Mouse (Mus musculus) MEL (cell line): ENCODE results near the gene Isx. TPM values are rescaled to one million over a fixed set of nuclear protein-coding genes. Genes with fewer than 3 reads are reported as not detected.

Experiments used
- DNase-seq: peaks from one replicate; pipeline ENCODE4 v3.0.0; 2011; ENCODE audit warnings: low read depth, low spot score
- H3K27ac ChIP-seq: 2 replicates; pipeline ENCODE4 v1.5.1; 2012; ENCODE audit warnings: low read depth, mild to moderate bottlenecking, control low read depth, low read length, moderate library complexity; ENCODE audit not compliant: control insufficient read depth
- H3K27me3 ChIP-seq, 2 experiments: fragments of 150-350 bp in 1 of 2; sonication (generic) in 1 of 2; 2 replicates each; pipeline ENCODE4 v1.6.1; 2012; ENCODE audit warnings: low read length in 2 of 2, mild to moderate bottlenecking in 2 of 2, improper control_type of control experiment in 1 of 2, moderate library complexity in 1 of 2; ENCODE audit not compliant: insufficient read depth in 2 of 2, control insufficient read depth in 1 of 2
- H3K36me3 ChIP-seq, 2 experiments: 2 replicates each; pipeline ENCODE4 v1.6.1; 2012 to 2014; ENCODE audit warnings: low read length in 2 of 2, improper control_type of control experiment in 1 of 2, inconsistent platforms in 1 of 2, mild to moderate bottlenecking in 1 of 2; ENCODE audit not compliant: insufficient read depth in 2 of 2, control insufficient read depth in 1 of 2
- H3K4me1 ChIP-seq, 2 experiments: fragments of 150-350 bp in 1 of 2; sonication (generic) in 1 of 2; 2 replicates each; pipeline ENCODE4 v1.6.1; 2012; ENCODE audit warnings: low read length in 2 of 2, improper control_type of control experiment in 1 of 2, mild to moderate bottlenecking in 1 of 2; ENCODE audit not compliant: insufficient read depth in 2 of 2, control insufficient read depth in 1 of 2
- H3K4me3 ChIP-seq, 2 experiments: fragments of 150-350 bp in 1 of 2; sonication (generic) in 1 of 2; 2 replicates each; pipeline ENCODE4 v1.5.1; 2012; ENCODE audit warnings: low read depth in 2 of 2, low read length in 2 of 2, mild to moderate bottlenecking in 2 of 2, moderate library complexity in 2 of 2, control low read depth in 1 of 2, improper control_type of control experiment in 1 of 2; ENCODE audit not compliant: control insufficient read depth in 1 of 2, insufficient read depth in 1 of 2
- H3K79me2 ChIP-seq: 2 replicates; pipeline ENCODE4 v1.6.1; 2012; ENCODE audit warnings: mild to moderate bottlenecking, low read length, moderate library complexity; ENCODE audit not compliant: control insufficient read depth, poor library complexity, insufficient read depth
- H3K9ac ChIP-seq: 2 replicates; pipeline ENCODE4 v1.6.1; 2012; ENCODE audit warnings: low read depth, mild to moderate bottlenecking, control low read depth, low read length, moderate library complexity; ENCODE audit not compliant: control insufficient read depth, poor library complexity, severe bottlenecking
- H3K9me3 ChIP-seq: fragments of 150-350 bp; sonication (generic); replicated peaks from 2 replicates; pipeline ENCODE4 v1.6.1; 2012; ENCODE audit warnings: mild to moderate bottlenecking, low read length, improper control_type of control experiment, moderate library complexity; ENCODE audit not compliant: insufficient read depth
- CHD1 ChIP-seq: IDR thresholded peaks from 2 replicates; pipeline ENCODE4 v1.6.1; 2012; ENCODE audit warnings: low read depth, mild to moderate bottlenecking, inconsistent platforms, low read length, improper control_type of control experiment
- CHD2 ChIP-seq: IDR thresholded peaks from 2 replicates; pipeline ENCODE4 v1.6.1; 2011; ENCODE audit warnings: low read length, improper control_type of control experiment
- ELF1 ChIP-seq: IDR thresholded peaks from 2 replicates; pipeline ENCODE4 v1.6.1; 2014; ENCODE audit warnings: low read depth, mild to moderate bottlenecking, inconsistent platforms, low read length, improper control_type of control experiment, moderate library complexity
- ETS1 ChIP-seq: IDR thresholded peaks from 2 replicates; pipeline ENCODE4 v1.6.1; 2012; ENCODE audit warnings: low read depth, mild to moderate bottlenecking, inconsistent platforms, low read length, improper control_type of control experiment, moderate library complexity
- JUND ChIP-seq: IDR thresholded peaks from 2 replicates; pipeline ENCODE4 v1.6.1; 2011; ENCODE audit warnings: low read depth, mild to moderate bottlenecking, improper control_type of control experiment, low read length
- KAT2A ChIP-seq: conservative IDR thresholded peaks from 2 replicates; pipeline ENCODE4 v1.6.1; 2012; ENCODE audit warnings: low read depth, low read length, improper control_type of control experiment, inconsistent platforms
- MAX ChIP-seq: IDR thresholded peaks from 2 replicates; pipeline ENCODE4 v1.6.1; 2011; ENCODE audit warnings: low read length, improper control_type of control experiment
- MAZ ChIP-seq: IDR thresholded peaks from 2 replicates; pipeline ENCODE4 v1.6.1; 2012; ENCODE audit warnings: low read depth, mild to moderate bottlenecking, inconsistent platforms, low read length, improper control_type of control experiment
- MYB ChIP-seq: IDR thresholded peaks from 2 replicates; pipeline ENCODE4 v1.6.1; 2011; ENCODE audit warnings: mild to moderate bottlenecking, low read depth, low read length, improper control_type of control experiment
- MYC ChIP-seq: IDR thresholded peaks from 2 replicates; pipeline ENCODE4 v1.6.1; 2011; ENCODE audit warnings: low read depth, mild to moderate bottlenecking, low read length, improper control_type of control experiment, moderate library complexity
- POLR2AphosphoS2 ChIP-seq: IDR thresholded peaks from 2 replicates; pipeline ENCODE4 v1.6.1; 2011; ENCODE audit warnings: low read length, improper control_type of control experiment
- RAD21 ChIP-seq: IDR thresholded peaks from 2 replicates; pipeline ENCODE4 v1.6.1; 2011; ENCODE audit warnings: mild to moderate bottlenecking, low read depth, low read length, improper control_type of control experiment
- RCOR1 ChIP-seq: IDR thresholded peaks from 2 replicates; pipeline ENCODE4 v1.6.1; 2012; ENCODE audit warnings: low read depth, mild to moderate bottlenecking, inconsistent platforms, low read length, improper control_type of control experiment
- UBTF ChIP-seq: IDR thresholded peaks from 2 replicates; pipeline ENCODE4 v1.6.1; 2012; ENCODE audit warnings: low read depth, mild to moderate bottlenecking, inconsistent platforms, low read length, improper control_type of control experiment, moderate library complexity, borderline replicate concordance; ENCODE audit not compliant: insufficient read depth
- USF2 ChIP-seq, 2 experiments: IDR thresholded peaks; 2 replicates each; pipeline ENCODE4 v1.6.1; 2011 to 2012; ENCODE audit warnings: improper control_type of control experiment in 2 of 2, low read length in 2 of 2, borderline replicate concordance in 1 of 2, inconsistent platforms in 1 of 2, low read depth in 1 of 2, mild to moderate bottlenecking in 1 of 2; ENCODE audit not compliant: insufficient read depth in 1 of 2
- ZNF384 ChIP-seq: IDR thresholded peaks from 2 replicates; pipeline ENCODE4 v1.6.1; 2012; ENCODE audit warnings: low read depth, mild to moderate bottlenecking, inconsistent platforms, low read length, improper control_type of control experiment
- polyA plus RNA-seq, 2 experiments: library from polyadenylated mRNA; stranded (reverse) in 1 of 2; unstranded in 1 of 2; fragments of >175 nt in 1 of 2; fragments of >200 nt in 1 of 2; gene quantifications; 2 replicates each; pipeline versions ENCODE4 v1.2.1 to v1.2.4; 2012; ENCODE audit warnings: low replicate concordance in 2 of 2, low read depth in 1 of 2; ENCODE audit not compliant: insufficient read length in 2 of 2, insufficient read depth in 1 of 2, missing spikeins in 1 of 2
- total RNA-seq: library from RNA; depleted of rRNA; stranded (reverse); fragments of 300-350 nt; gene quantifications from 2 replicates; pipeline ENCODE4 v1.2.3, GENCODE M21; 2012

Gene Isx
- total and polyA plus RNA-seq, 3 experiments: not detected

- TF ChIP-seq MAZ (no peak), ELF1 (no peak)
- Histone ChIP-seq H3K79me2 (no peaks in the 10 kb centered on the region), H3K4me3 (no peak overlapping the region), H3K36me3 (no peaks in the 10 kb centered on the region), H3K27me3 (no peaks in the 10 kb centered on the region), H3K4me1 (no peaks in the 10 kb centered on the region), H3K9ac (no peak overlapping the region), H3K27ac (no peak overlapping the region), H3K9me3 (no peaks in the 10 kb centered on the region)
- no peak for DNase-seq
Observed at GRCm38 (mm10) chr8:74847376-74848048, 25.5 kb upstream of the Isx start.

GRCm38 (mm10) chr8:74848707-74849106 lies 24.3 kb upstream of the Isx start:
- H3K27ac ChIP-seq: no peak overlapping the region
- H3K36me3 ChIP-seq: no peaks in the 10 kb centered on the region
- no peaks in the 10 kb centered on the region for H3K4me1 ChIP-seq
- H3K79me2 ChIP-seq: no peaks in the 10 kb centered on the region
- no peaks in the 10 kb centered on the region for H3K9me3 ChIP-seq
- no peak for DNase-seq
- H3K27me3 ChIP-seq: no peaks in the 10 kb centered on the region
- H3K4me3 ChIP-seq: no peak overlapping the region
- no peak for TF ChIP-seq RCOR1
- TF ChIP-seq KAT2A: no peak
- no peak for TF ChIP-seq JUND
- no peak for TF ChIP-seq ZNF384
- no peak for TF ChIP-seq MAX
- TF ChIP-seq USF2 (IDR thresholded peaks at IDR 0.05; ENCODE audit: borderline replicate concordance in 1 of 2, insufficient read depth in 1 of 2, low read depth in 1 of 2, low read length in 2 of 2): no peak
- no peak for TF ChIP-seq MYB
- no peak for TF ChIP-seq CHD2
- TF ChIP-seq UBTF: no peak
- TF ChIP-seq MYC: no peak
- no peak for TF ChIP-seq CHD1
- no peak for TF ChIP-seq ETS1
- TF ChIP-seq POLR2AphosphoS2: no peak
- no peak for TF ChIP-seq RAD21
- H3K9ac ChIP-seq: no peak overlapping the region
